Mouse (Mus musculus) liver, embryonic 11.5 days (tissue): ENCODE measurements around the gene Hoxd4. TPM values are rescaled to one million over a fixed set of nuclear protein-coding genes. Genes with fewer than 3 reads are reported as not detected.
A peak's percentile ranks its signal among the peaks of the same experiment; 100 is the strongest.

Source experiments
- ATAC-seq: fragments of 200-750 bp; cut with Nextera tagmentation; replicated peaks from 2 replicates; pipeline ENCODE4 v1.8.0; 2017; ENCODE audit warnings: moderate number of reproducible peaks, mild to moderate bottlenecking, moderate TSS enrichment, moderate library complexity; ENCODE audit not compliant: low FRiP score
- DNase-seq: peaks from one replicate; pipeline ENCODE4 v3.0.0-alpha.2; 2017; ENCODE audit warnings: low spot score
- H3K27ac ChIP-seq: fragments of 300-500 bp; sonication (generic); 2 replicates; pipeline ENCODE4 v1.5.1; 2014; ENCODE audit warnings: mild to moderate bottlenecking, low read depth, low read length, control low read depth
- H3K27me3 ChIP-seq: fragments of 300-500 bp; sonication (generic); replicated peaks from 2 replicates; pipeline ENCODE4 v1.6.1; 2014; ENCODE audit warnings: low read length, mixed read lengths; ENCODE audit not compliant: control insufficient read depth, insufficient read depth
- H3K36me3 ChIP-seq: fragments of 300-500 bp; sonication (generic); 2 replicates; pipeline ENCODE4 v1.6.1; 2014; ENCODE audit warnings: mild to moderate bottlenecking, low read length, moderate library complexity, mixed read lengths; ENCODE audit not compliant: control insufficient read depth, insufficient read depth
- H3K4me1 ChIP-seq: fragments of 300-500 bp; sonication (generic); replicated peaks from 2 replicates; pipeline ENCODE4 v1.6.1; 2014; ENCODE audit warnings: low read length, mixed read lengths; ENCODE audit not compliant: control insufficient read depth, insufficient read depth
- H3K4me2 ChIP-seq: fragments of 300-500 bp; sonication (generic); 2 replicates; pipeline ENCODE4 v1.6.1; 2014; ENCODE audit warnings: mild to moderate bottlenecking, control low read depth, moderate library complexity
- H3K4me3 ChIP-seq: fragments of 300-500 bp; sonication (generic); 2 replicates; pipeline ENCODE4 v1.5.1; 2014; ENCODE audit warnings: low read depth, low read length, control low read depth
- H3K9ac ChIP-seq: fragments of 300-500 bp; sonication (generic); 2 replicates; pipeline ENCODE4 v1.6.1; 2014; ENCODE audit warnings: low read depth, low read length, control low read depth
- H3K9me3 ChIP-seq: fragments of 300-500 bp; sonication (generic); 2 replicates; pipeline ENCODE4 v1.6.1; 2016; ENCODE audit warnings: low read length, inconsistent platforms, mixed read lengths; ENCODE audit not compliant: control insufficient read depth
- WGBS: fragments of 180-500 bp; shearing (Covaris S2); extraction: QIAGEN DNeasy Blood & Tissue Kit; methylation state at CpG from one replicate; pipeline ENCODE4 v1.1.7; 2014; 5-methylcytosine and 5-hydroxymethylcytosine counted together
- polyA plus RNA-seq: library from polyadenylated mRNA; unstranded; fragments of >200 nt; fragmentation: Nextera tagmentation; extraction: Ambion mirVana; gene quantifications from 2 replicates; pipeline ENCODE4 v1.2.1, GENCODE M21; 2014

Gene Hoxd4
- polyA plus RNA-seq, 1 experiment from 2014 or later, result 0.18 TPM

DNA sequence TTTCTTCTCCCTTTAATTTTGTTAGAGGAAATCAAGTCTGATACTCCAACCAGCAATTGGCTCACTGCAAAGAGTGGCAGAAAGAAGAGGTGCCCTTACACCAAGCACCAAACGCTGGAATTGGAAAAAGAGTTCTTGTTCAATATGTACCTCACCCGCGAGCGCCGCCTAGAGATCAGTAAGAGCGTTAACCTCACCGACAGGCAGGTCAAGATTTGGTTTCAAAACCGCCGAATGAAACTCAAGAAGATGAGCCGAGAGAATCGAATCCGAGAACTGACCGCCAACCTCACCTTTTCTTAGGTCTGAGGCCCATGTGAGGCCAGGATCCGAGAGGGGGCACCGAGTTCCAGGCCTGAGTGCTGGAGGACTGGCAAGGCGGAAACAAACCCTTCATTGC, 17.7 kb upstream of the Hoxd4 start:
- no peaks in the 10 kb centered on the region for H3K36me3 ChIP-seq
- DNase-seq, result peak; percentile 46
- ATAC-seq, result no peak
- H3K27ac ChIP-seq, result no peak overlapping the region
- H3K4me3 ChIP-seq, result no peak overlapping the region
- no peaks in the 10 kb centered on the region for H3K4me1 ChIP-seq
- H3K4me2 ChIP-seq, result no peak overlapping the region
- H3K9me3 ChIP-seq, result no peaks in the 10 kb centered on the region
- WGBS, result 2% methylated on average over 16 of the region's 16 CpGs
- no peak overlapping the region for H3K9ac ChIP-seq
- H3K27me3 ChIP-seq, result peaks cover 99% of the 10 kb centered on the region

DNA sequence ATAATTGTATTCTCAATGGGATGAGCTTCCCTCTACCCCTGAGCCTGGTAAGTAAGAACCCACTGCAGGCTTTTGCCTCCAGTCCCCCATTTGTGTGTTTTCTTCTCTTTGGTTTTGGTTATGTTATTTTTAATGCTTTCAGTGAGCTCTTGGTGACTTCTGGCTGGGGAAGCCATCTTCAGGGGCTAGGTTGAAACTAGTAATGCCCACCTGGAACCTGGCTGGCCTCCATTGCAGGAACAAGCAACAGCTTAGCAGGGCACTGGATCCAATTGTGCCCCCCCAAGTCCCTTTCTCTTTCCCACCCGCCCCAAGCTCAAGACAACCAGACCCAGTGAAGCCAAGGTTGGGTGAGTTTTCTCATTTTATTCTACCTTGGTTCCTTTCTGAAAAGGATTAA, 16.3 kb upstream of the Hoxd4 start:
- 4% methylated on average over 1 of the region's 1 CpGs for WGBS
- no peak for DNase-seq
- Histone ChIP-seq H3K4me2 (no peak overlapping the region), H3K27me3 (peaks cover 100% of the 10 kb centered on the region), H3K9me3 (no peaks in the 10 kb centered on the region), H3K9ac (no peak overlapping the region), H3K4me1 (no peaks in the 10 kb centered on the region), H3K4me3 (no peak overlapping the region), H3K36me3 (no peaks in the 10 kb centered on the region), H3K27ac (no peak overlapping the region)
- no peak for ATAC-seq

DNA sequence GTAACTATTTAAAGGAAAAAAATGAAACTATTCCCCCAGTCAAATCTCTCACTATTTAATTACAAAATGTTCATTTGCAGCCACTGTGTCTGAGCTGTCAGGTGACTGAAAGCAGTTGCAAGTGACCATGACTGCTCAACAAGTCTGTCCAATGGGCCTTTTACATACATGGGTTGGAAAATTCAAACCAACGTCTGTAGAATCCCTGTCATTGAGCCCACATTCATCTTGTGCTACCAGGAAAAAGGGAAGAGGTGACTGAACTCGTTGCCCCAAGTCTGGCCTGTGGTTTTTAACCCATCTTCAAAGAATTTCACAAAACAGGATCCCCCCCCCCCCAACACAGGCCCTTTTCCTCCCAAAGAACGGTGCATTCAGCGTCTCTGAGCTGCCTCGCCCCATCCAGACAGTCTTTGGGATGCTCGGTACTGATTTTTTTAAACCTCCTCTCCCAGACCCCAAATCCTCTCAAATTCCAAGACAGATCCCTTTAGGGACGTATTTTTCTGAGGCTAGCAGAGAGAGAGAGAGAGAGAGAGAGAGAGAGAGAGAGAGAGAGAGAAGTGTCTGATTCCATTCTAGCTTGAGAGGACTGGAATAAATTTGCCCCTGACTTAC, 15.8 kb upstream of the Hoxd4 start:
- peak; percentile 30 for DNase-seq
- no peak overlapping the region for H3K4me2 ChIP-seq
- no peak for ATAC-seq
- H3K36me3 ChIP-seq, result no peaks in the 10 kb centered on the region
- H3K27me3 ChIP-seq, result peaks cover 100% of the 10 kb centered on the region
- no peak overlapping the region for H3K27ac ChIP-seq
- H3K4me1 ChIP-seq, result no peaks in the 10 kb centered on the region
- H3K9ac ChIP-seq, result no peak overlapping the region
- no peak overlapping the region for H3K4me3 ChIP-seq
- WGBS, result 10% methylated on average over 7 of the region's 7 CpGs
- H3K9me3 ChIP-seq, result no peaks in the 10 kb centered on the region

- H3K4me2 ChIP-seq, result no peak overlapping the region
- H3K9me3 ChIP-seq, result no peaks in the 10 kb centered on the region
- no peak overlapping the region for H3K27ac ChIP-seq
- H3K27me3 ChIP-seq, result peaks cover 100% of the 10 kb centered on the region
- H3K4me3 ChIP-seq, result no peak overlapping the region
- DNase-seq (peak; percentile 40), ATAC-seq (no peak)
- H3K36me3 ChIP-seq, result no peaks in the 10 kb centered on the region
- 4% methylated on average over 34 of the region's 34 CpGs for WGBS
- no peaks in the 10 kb centered on the region for H3K4me1 ChIP-seq
- no peak overlapping the region for H3K9ac ChIP-seq
Observed at GRCm38 (mm10) chr2:74696442-74697335, 15.0 kb upstream of the Hoxd4 start.

- under 1% methylated on average over 43 of the region's 43 CpGs for WGBS
- ATAC-seq, result no peak
- peaks cover 99% of the 10 kb centered on the region for H3K27me3 ChIP-seq
- peak within 1 kb of the TSS; percentile 36 for H3K4me3 ChIP-seq
- no peak within 1 kb of the TSS for H3K9ac ChIP-seq
- peak; percentile 62 for DNase-seq
- peak within 1 kb of the TSS; percentile 50 for H3K4me2 ChIP-seq
- no peak within 1 kb of the TSS for H3K27ac ChIP-seq
- H3K4me1 ChIP-seq, result no peaks in the 10 kb centered on the region
- no peaks in the 10 kb centered on the region for H3K36me3 ChIP-seq
- no peaks in the 10 kb centered on the region for H3K9me3 ChIP-seq
Observed at GRCm38 (mm10) chr2:74697567-74698121, 14.1 kb upstream of the Hoxd4 start, which contains the start of gene Hoxd9. TSS of gene Hoxd9 (plus strand) at chr2:74697727.

DNA sequence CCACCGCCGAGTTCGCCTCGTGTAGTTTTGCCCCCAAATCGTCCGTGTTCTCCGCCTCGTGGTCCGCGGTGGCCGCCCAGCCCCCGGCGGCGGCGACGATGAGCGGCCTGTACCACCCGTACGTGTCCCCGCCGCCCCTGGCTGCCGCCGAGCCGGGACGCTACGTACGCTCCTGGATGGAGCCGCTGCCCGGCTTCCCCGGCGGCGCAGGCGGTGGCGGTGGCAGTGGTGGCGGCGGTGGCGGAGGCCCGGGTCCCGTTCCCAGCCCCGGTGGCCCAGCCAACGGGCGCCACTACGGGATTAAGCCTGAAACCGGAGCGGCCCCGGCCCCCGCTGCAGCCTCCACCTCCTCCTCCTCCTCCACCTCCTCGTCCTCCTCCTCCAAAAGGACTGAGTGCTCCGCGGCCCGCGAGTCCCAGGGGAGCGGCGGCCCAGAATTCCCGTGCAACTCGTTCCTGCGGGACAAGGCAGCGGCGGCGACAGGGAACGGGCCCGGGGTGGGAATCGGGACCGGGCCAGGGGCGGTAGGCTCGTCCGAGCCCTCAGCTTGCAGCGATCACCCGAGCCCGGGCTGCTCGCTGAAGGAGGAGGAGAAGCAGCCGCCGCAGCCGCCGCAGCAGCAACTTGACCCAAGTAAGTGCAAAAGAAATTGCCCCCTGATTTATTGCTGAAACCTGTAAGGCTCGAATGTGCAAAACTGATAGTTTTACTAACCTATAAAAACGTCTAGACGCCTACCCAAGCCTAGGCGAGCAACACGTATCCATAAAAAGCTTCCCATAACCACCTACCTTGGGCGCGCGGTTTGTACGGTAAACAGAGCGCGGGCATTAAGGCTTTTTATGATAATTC, 13.3 kb upstream of the Hoxd4 start:
- Histone ChIP-seq H3K4me3 (peak overlapping the region; percentile 36), H3K27me3 (peaks cover 99% of the 10 kb centered on the region), H3K4me1 (no peaks in the 10 kb centered on the region), H3K9ac (no peak overlapping the region), H3K4me2 (peak overlapping the region; percentile 50), H3K36me3 (no peaks in the 10 kb centered on the region), H3K9me3 (no peaks in the 10 kb centered on the region), H3K27ac (no peak overlapping the region)
- ATAC-seq (no peak), DNase-seq (peak; percentile 56)
- WGBS, result under 1% methylated on average over 84 of the region's 86 CpGs

DNA sequence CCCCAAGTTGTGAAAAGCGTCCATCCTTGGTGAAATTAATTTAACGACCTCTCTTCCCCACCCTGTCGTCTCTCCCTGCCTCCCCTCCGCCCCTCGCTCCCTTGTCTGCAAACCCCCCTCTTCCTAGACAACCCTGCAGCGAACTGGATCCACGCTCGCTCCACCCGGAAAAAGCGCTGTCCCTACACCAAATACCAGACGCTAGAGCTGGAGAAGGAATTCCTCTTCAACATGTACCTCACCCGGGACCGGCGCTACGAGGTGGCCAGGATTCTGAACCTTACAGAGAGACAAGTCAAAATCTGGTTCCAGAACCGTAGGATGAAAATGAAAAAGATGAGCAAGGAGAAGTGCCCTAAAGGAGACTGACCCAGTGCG, 12.7 kb upstream of the Hoxd4 start:
- Histone ChIP-seq H3K27ac (no peak overlapping the region), H3K9me3 (no peaks in the 10 kb centered on the region)

More for the DNA sequence above, 12.7 kb upstream of the Hoxd4 start:
- ATAC-seq (no peak), DNase-seq (peak; percentile 36)
- Histone ChIP-seq H3K4me2 (no peak overlapping the region), H3K9ac (no peak overlapping the region), H3K27me3 (peaks cover 99% of the 10 kb centered on the region), H3K4me3 (no peak overlapping the region), H3K4me1 (no peaks in the 10 kb centered on the region), H3K36me3 (no peaks in the 10 kb centered on the region)
- WGBS, result 3% methylated on average over 17 of the region's 17 CpGs
